Mouse (Mus musculus) hindbrain, embryonic 16.5 days (tissue): Measurements from ENCODE around the gene Sfxn1. TPM values are rescaled to one million over a fixed set of nuclear protein-coding genes. Genes with fewer than 3 reads are reported as not detected.

Source experiments
- ATAC-seq: fragments of 200-750 bp; cut with Nextera tagmentation; 2 replicates; pipeline ENCODE4 v1.8.0; 2017; ENCODE audit warnings: moderate TSS enrichment, moderate library complexity
- H3K27ac ChIP-seq: fragments of 300-500 bp; sonication (generic); 2 replicates; pipeline ENCODE4 v1.5.1; 2014; ENCODE audit warnings: low read depth, mild to moderate bottlenecking, control low read depth, low read length, moderate library complexity
- H3K27me3 ChIP-seq: fragments of 300-500 bp; sonication (generic); replicated peaks from 2 replicates; pipeline ENCODE4 v1.6.1; 2014; ENCODE audit warnings: low read length; ENCODE audit not compliant: control insufficient read depth, insufficient read depth
- H3K36me3 ChIP-seq: fragments of 300-500 bp; sonication (generic); 2 replicates; pipeline ENCODE4 v1.6.1; 2014; ENCODE audit warnings: mild to moderate bottlenecking, low read length, moderate library complexity, mixed read lengths; ENCODE audit not compliant: control insufficient read depth, insufficient read depth
- H3K4me1 ChIP-seq: fragments of 300-500 bp; sonication (generic); 2 replicates; pipeline ENCODE4 v1.6.1; 2014; ENCODE audit warnings: low read depth, low read length; ENCODE audit not compliant: control insufficient read depth, insufficient read depth
- H3K4me2 ChIP-seq: fragments of 300-500 bp; sonication (generic); 2 replicates; pipeline ENCODE4 v1.6.1; 2014; ENCODE audit warnings: mild to moderate bottlenecking, low read length, control low read depth, moderate library complexity
- H3K4me3 ChIP-seq: fragments of 300-500 bp; sonication (generic); 2 replicates; pipeline ENCODE4 v1.5.1; 2014; ENCODE audit warnings: mild to moderate bottlenecking, low read length, control low read depth, moderate library complexity
- H3K9ac ChIP-seq: fragments of 300-500 bp; sonication (generic); 2 replicates; pipeline ENCODE4 v1.6.1; 2014; ENCODE audit warnings: low read depth, mild to moderate bottlenecking, control low read depth, low read length, moderate library complexity
- H3K9me3 ChIP-seq: fragments of 300-500 bp; sonication (generic); 2 replicates; pipeline ENCODE4 v1.6.1; 2014; ENCODE audit warnings: mild to moderate bottlenecking, low read length, moderate library complexity; ENCODE audit not compliant: control insufficient read depth
- WGBS: fragments of 180-500 bp; shearing (Covaris S2); extraction: QIAGEN DNeasy Blood & Tissue Kit; methylation state at CpG from one replicate; pipeline ENCODE4 v1.1.7; 2014; 5-methylcytosine and 5-hydroxymethylcytosine counted together
- polyA plus RNA-seq: library from polyadenylated mRNA; unstranded; fragments of >200 nt; fragmentation: Nextera tagmentation; extraction: Ambion mirVana; gene quantifications from 2 replicates; pipeline ENCODE4 v1.2.1, GENCODE M21; 2015

Sfxn1 gene
- polyA plus RNA-seq = 89.7 and 97.0 TPM in 2 replicates

DNA sequence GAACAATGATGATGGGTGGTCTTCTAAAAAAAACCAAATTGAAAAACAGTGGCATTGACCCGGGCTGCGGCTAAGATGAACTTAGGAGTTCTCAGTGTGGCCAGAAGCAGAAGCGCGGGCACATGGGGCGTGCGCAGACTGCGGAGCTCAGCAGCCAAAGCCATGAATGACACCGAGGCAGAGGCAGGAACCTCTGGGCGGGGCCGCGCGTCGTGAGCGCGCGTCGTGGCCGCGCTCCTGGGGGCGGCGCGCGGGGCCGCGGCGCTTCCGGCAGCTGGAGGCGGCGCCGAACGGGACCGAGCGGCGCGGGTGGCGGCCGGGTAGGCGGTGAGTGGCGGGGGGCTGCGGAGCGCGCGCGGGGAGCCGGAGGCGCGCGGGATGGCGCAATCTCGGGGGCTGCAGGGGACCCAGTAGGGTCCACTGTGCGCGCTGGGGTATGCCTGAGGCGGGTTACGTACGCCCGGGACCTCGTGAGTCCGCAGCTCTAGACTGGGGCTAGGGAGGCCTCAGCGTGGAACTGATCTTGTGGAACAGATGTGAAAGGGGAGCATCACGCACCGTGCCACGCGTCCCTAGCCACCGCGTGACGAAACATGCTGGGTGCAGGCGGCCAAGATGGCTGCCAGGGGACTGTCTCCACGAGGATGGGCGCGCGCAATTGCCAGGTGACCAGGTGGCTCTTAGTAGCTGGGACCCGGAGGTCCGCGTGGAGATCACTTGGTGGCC lies at the start of gene Sfxn1:
Sfxn1 (plus strand) TSS at position 264 of the 726 bp plus-strand sequence.
- H3K9me3 ChIP-seq = no peaks in the 10 kb centered on the region
- H3K36me3 ChIP-seq = no peaks in the 10 kb centered on the region
- WGBS = under 1% methylated on average over 69 of the region's 74 CpGs
- H3K27me3 ChIP-seq = no peaks in the 10 kb centered on the region
- peak; percentile 90 for ATAC-seq
- H3K9ac ChIP-seq = peak within 1 kb of the TSS; percentile 91
- H3K27ac ChIP-seq = peak within 1 kb of the TSS; percentile 87
- peaks cover 14% of the 10 kb centered on the region for H3K4me1 ChIP-seq
- peak within 1 kb of the TSS; percentile 77 for H3K4me2 ChIP-seq
- H3K4me3 ChIP-seq = peak within 1 kb of the TSS; percentile 74

DNA sequence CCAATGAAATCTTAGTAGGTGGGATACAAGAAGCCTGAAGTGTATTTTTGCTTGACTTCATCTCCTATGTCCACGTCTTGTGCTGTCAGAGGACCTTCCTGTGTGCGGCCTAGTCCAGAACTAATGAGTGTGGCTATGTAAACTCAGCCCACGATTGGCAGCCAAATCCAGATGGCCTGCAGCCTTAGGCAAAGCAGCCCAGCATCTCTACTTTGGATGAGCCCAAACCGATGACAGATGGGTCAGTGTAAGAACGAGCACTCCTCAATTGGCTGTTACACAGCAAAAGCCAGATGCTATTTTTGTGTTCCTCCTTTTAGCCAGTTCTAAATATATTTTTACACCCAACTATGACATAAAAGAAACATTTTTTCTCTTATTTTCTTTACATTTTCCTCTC lies 48.4 kb upstream of the Sfxn1 start:
- no peak overlapping the region for H3K9ac ChIP-seq
- no peaks in the 10 kb centered on the region for H3K27me3 ChIP-seq
- no peak overlapping the region for H3K4me2 ChIP-seq
- no peak overlapping the region for H3K27ac ChIP-seq
- no peak overlapping the region for H3K4me3 ChIP-seq
- H3K4me1 ChIP-seq = peaks cover 3% of the 10 kb centered on the region; the same call in 1 of the 2 replicates
- ATAC-seq = 0 out of 2 replicates have a peak, but pooled peaks have one; percentile 50
- WGBS = 56% methylated on average over 5 of the region's 5 CpGs
- no peaks in the 10 kb centered on the region for H3K36me3 ChIP-seq
- H3K9me3 ChIP-seq = no peaks in the 10 kb centered on the region

DNA sequence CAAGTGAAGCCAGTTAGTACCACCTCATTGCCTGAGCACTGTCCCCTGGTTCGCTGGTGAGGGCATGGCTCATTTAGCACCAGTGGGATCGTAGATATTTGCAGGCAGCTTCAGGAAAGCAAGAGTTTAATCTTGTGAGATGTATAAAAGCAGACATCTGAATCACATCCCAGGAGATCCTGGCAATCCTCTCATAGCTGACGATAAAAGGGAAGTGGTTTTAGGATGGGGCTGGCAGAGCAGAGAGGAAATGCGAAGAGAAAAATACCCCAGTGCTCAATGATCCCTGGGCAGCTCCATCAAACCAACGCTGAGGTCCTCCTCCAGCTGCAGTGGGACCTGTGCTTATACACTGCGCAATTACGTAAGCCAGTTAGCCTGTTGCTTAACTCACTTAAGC lies 44.6 kb upstream of the Sfxn1 start:
- Histone ChIP-seq H3K27ac (no peak overlapping the region), H3K4me1 (peaks cover 3% of the 10 kb centered on the region; the same call in 1 of the 2 replicates), H3K9me3 (no peaks in the 10 kb centered on the region), H3K9ac (no peak overlapping the region), H3K4me2 (no peak overlapping the region), H3K27me3 (no peaks in the 10 kb centered on the region), H3K36me3 (no peaks in the 10 kb centered on the region), H3K4me3 (no peak overlapping the region)
- 58% methylated on average over 7 of the region's 7 CpGs for WGBS
- peak; percentile 61; the same call in 1 of the 2 replicates for ATAC-seq

DNA sequence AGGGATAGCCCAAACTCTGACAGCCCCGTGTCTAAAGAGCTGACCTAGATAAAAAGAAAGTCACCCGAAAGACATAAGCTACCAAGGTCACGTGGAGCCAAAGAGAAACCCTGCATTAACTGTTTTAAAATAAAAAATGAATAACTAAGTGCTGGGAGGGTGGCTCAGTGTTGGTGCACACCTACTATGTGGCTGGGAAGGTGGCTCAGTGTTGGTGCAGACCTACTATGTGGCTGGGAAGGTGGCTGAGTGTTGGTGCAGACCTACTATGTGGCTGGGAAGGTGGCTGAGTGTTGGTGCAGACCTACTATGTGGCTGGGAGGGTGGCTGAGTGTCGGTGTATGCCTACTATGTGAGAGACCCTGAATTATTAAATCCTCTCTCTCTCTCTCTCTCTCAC lies 38.0 kb upstream of the Sfxn1 start:
- H3K27ac ChIP-seq = no peak overlapping the region
- no peak overlapping the region for H3K4me2 ChIP-seq
- no peaks in the 10 kb centered on the region for H3K36me3 ChIP-seq
- H3K4me3 ChIP-seq = no peak overlapping the region
- no peak for ATAC-seq
- no peaks in the 10 kb centered on the region for H3K27me3 ChIP-seq
- H3K9me3 ChIP-seq = no peaks in the 10 kb centered on the region
- no peak overlapping the region for H3K9ac ChIP-seq
- 84% methylated on average over 4 of the region's 4 CpGs for WGBS
- H3K4me1 ChIP-seq = no peaks in the 10 kb centered on the region

DNA sequence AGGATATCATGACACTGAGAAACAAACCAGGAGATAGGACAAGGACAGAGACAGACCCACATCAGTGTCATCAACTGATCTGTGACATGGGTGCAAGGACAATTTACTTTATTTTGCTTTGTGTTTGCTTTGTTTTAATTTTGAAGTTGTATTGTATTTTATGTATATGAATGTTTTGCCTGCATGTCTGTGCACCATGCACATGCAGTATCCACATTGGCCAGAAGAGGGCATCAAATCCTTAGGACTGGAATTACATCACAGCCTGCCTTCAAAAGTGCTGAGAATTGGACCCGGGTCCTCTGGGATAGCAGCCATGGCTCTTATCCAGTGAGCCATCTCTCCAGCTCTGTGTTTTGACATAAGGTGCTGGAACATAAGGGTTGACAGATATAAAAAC lies 36.1 kb upstream of the Sfxn1 start:
- no peaks in the 10 kb centered on the region for H3K36me3 ChIP-seq
- H3K9me3 ChIP-seq = no peaks in the 10 kb centered on the region
- H3K4me1 ChIP-seq = no peaks in the 10 kb centered on the region
- no peak overlapping the region for H3K4me2 ChIP-seq
- WGBS = 70% methylated on average over 1 of the region's 1 CpGs
- no peaks in the 10 kb centered on the region for H3K27me3 ChIP-seq
- no peak overlapping the region for H3K4me3 ChIP-seq
- no peak overlapping the region for H3K9ac ChIP-seq
- no peak overlapping the region for H3K27ac ChIP-seq
- ATAC-seq = no peak

DNA sequence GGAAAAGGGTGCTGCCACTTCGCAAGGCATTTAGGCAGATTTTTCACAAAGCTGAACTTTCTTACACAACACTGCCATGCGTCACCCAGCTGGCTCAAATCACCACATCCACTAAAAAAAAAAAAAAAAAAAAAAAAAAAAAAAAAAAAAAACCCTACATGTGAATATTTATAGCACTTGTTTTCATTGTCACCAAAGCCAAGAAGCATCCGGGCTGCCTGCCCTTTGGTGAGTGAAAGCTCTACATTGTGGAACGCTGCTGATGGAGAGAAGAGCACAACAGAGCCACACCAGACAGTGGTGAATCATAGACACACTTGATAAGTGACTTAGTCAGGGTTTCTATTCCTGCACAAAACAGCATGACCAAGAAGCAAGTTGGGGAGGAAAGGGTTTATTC lies 33.7 kb upstream of the Sfxn1 start:
- no peak for ATAC-seq
- Histone ChIP-seq H3K27me3 (no peaks in the 10 kb centered on the region), H3K9me3 (no peaks in the 10 kb centered on the region), H3K9ac (no peak overlapping the region), H3K4me2 (no peak overlapping the region), H3K27ac (no peak overlapping the region), H3K4me1 (no peaks in the 10 kb centered on the region), H3K36me3 (no peaks in the 10 kb centered on the region), H3K4me3 (no peak overlapping the region)
- 86% methylated on average over 4 of the region's 4 CpGs for WGBS

DNA sequence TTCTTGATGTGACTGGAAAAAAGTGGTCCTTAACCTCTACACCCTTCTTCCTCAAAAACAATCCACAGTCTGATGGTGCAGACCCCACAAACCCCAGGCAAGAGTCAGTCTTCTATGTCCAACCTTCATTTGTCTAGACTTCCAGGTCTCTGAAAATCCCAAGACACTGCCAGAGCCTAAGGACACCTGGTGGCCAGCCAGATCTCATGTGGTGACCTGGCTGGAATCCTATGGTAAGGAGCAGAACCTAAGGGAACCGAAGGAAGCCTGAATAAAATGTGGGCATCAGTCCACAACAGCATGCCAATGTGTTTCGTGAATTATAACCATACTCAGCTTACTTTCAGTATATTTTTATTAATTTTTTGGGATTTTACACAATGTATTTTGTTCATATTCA lies 31.4 kb upstream of the Sfxn1 start:
- H3K27ac ChIP-seq = no peak overlapping the region
- H3K36me3 ChIP-seq = no peaks in the 10 kb centered on the region
- H3K9ac ChIP-seq = no peak overlapping the region
- no peaks in the 10 kb centered on the region for H3K4me1 ChIP-seq
- 87% methylated on average over 2 of the region's 2 CpGs for WGBS
- no peak for ATAC-seq
- no peak overlapping the region for H3K4me3 ChIP-seq
- H3K9me3 ChIP-seq = no peaks in the 10 kb centered on the region
- H3K27me3 ChIP-seq = no peaks in the 10 kb centered on the region
- no peak overlapping the region for H3K4me2 ChIP-seq

DNA sequence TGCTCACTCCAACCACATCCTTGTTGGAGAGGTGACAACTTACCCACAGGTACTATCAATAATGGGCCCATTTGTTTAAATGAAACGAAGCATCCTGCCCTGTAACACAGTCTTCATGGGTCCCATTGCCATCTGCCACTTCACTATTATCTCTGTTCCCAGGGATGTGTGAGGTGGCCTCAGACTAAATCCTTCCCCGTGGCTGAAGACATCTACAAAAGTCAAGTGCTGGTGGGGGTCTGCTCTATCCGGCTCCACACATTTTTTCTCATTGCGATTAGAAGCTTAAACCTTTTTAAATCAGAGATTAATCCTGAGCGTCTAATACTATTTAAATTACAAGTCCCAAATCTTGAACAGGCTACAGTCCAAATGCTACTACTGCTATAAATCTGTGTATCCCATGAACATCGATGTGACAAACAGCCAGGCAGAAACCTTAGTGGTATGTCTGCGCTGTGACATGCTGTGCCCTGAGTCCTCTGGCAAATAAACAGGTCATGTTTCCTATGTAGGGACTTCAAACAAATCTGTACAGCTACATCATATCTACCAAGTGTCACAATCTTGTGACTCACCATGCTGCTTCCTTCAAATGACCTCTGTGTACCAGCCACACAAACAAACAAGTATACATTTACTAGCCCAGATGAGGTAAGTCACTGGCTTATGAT lies 22.9 kb upstream of the Sfxn1 start:
- no peaks in the 10 kb centered on the region for H3K36me3 ChIP-seq
- no peak overlapping the region for H3K9ac ChIP-seq
- 0 out of 2 replicates have a peak, but pooled peaks cover 2% of the 10 kb centered on the region for H3K27me3 ChIP-seq
- no peaks in the 10 kb centered on the region for H3K4me1 ChIP-seq
- no peak overlapping the region for H3K27ac ChIP-seq
- H3K4me2 ChIP-seq = no peak overlapping the region
- no peaks in the 10 kb centered on the region for H3K9me3 ChIP-seq
- no peak overlapping the region for H3K4me3 ChIP-seq
- WGBS = 82% methylated on average over 7 of the region's 7 CpGs
- no peak for ATAC-seq

DNA sequence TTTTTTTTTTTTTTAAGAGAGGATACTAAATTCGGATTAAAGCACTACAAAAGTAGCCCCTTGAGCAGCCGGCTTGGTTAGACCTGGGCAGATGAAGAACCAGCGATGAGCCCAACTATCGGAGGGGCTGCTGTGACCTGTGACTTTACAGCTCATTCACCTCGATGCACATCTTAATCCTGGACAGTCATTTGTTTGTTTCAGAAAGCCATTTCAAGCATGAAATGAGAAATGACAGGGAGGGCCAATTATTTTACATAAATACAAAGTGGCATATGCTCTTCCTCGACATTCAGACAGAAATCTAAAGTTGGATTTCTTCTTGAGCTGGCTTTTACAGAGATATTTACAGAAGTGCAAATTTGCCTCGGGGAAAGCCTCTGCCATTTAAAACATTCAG lies 20.0 kb upstream of the Sfxn1 start:
- H3K4me3 ChIP-seq = no peak overlapping the region
- no peak overlapping the region for H3K27ac ChIP-seq
- no peaks in the 10 kb centered on the region for H3K36me3 ChIP-seq
- no peak overlapping the region for H3K9ac ChIP-seq
- ATAC-seq = no peak
- H3K27me3 ChIP-seq = peaks cover 5% of the 10 kb centered on the region; the same call in 1 of the 2 replicates
- H3K4me2 ChIP-seq = no peak overlapping the region
- H3K4me1 ChIP-seq = peaks cover 5% of the 10 kb centered on the region
- H3K9me3 ChIP-seq = no peaks in the 10 kb centered on the region
- WGBS = 49% methylated on average over 7 of the region's 7 CpGs
